Mouse (Mus musculus): ENCODE results near the gene Man1a. TPM values are rescaled to one million over a fixed set of nuclear protein-coding genes. Genes with fewer than 3 reads are reported as not detected.

Gene Man1a
- total and polyA plus RNA-seq, 2 experiments from 2014 or later, result 3.3 to 17.6 TPM

- H3K27me3 ChIP-seq (ENCODE audit: control insufficient read depth, insufficient read depth, low read length), result no peaks in the 10 kb centered on the region
- H3K4me3 ChIP-seq (ENCODE audit: low read depth, low read length), result no peak overlapping the region
- no peak for TF ChIP-seq EP300 (IDR thresholded peaks at IDR 0.05; ENCODE audit: low read depth)
- no peak for TF ChIP-seq CTCF (IDR thresholded peaks at IDR 0.05; ENCODE audit: low read depth)
- no peak overlapping the region for H3K9ac ChIP-seq (replicated peaks; ENCODE audit: low read depth, low read length)
- no peaks in the 10 kb centered on the region for H3K36me3 ChIP-seq (replicated peaks; ENCODE audit: control insufficient read depth, insufficient read depth, low read length)
- DNase-seq (ENCODE audit: low spot score) (no peak), ATAC-seq (ENCODE audit: insufficient read depth, low read depth) (no peak)
- no peaks in the 10 kb centered on the region for H3K4me1 ChIP-seq (ENCODE audit: control insufficient read depth, insufficient read depth)
- no peak overlapping the region for H3K4me2 ChIP-seq (ENCODE audit: low read depth, low read length)
- H3K9me3 ChIP-seq (replicated peaks; ENCODE audit: control insufficient read depth, low read length), result no peaks in the 10 kb centered on the region
- H3K27ac ChIP-seq (ENCODE audit: low read depth), result no peak overlapping the region
- WGBS, result 73% methylated on average over 2 of the region's 2 CpGs
These were observed 73.5 kb downstream of the Man1a start for GRCm38 (mm10) chr10:54002936-54003335.

GRCm38 (mm10) chr10:53997301-53997700 is 79.1 kb downstream of the Man1a start:
- ATAC-seq (ENCODE audit: insufficient read depth, low read depth), result no peak
- H3K4me3 ChIP-seq (ENCODE audit: low read depth, low read length), result no peak overlapping the region
- no peak for DNase-seq (ENCODE audit: low spot score)
- H3K4me2 ChIP-seq (ENCODE audit: low read depth, low read length), result no peak overlapping the region
- no peaks in the 10 kb centered on the region for H3K9me3 ChIP-seq (replicated peaks; ENCODE audit: control insufficient read depth, low read length)
- no peak for TF ChIP-seq CTCF (IDR thresholded peaks at IDR 0.05; ENCODE audit: low read depth)
- no peak for TF ChIP-seq EP300 (IDR thresholded peaks at IDR 0.05; ENCODE audit: low read depth)
- H3K27ac ChIP-seq (ENCODE audit: low read depth), result no peak overlapping the region
- no peak overlapping the region for H3K9ac ChIP-seq (replicated peaks; ENCODE audit: low read depth, low read length)
- H3K36me3 ChIP-seq (replicated peaks; ENCODE audit: control insufficient read depth, insufficient read depth, low read length), result no peaks in the 10 kb centered on the region
- WGBS, result 96% methylated on average over 13 of the region's 13 CpGs
- no peaks in the 10 kb centered on the region for H3K4me1 ChIP-seq (ENCODE audit: control insufficient read depth, insufficient read depth)
- H3K27me3 ChIP-seq (ENCODE audit: control insufficient read depth, insufficient read depth, low read length), result no peaks in the 10 kb centered on the region

GRCm38 (mm10) chr10:53996216-53996615 is 80.2 kb downstream of the Man1a start:
- Histone ChIP-seq H3K27me3 (ENCODE audit: control insufficient read depth, insufficient read depth, low read length) (no peaks in the 10 kb centered on the region), H3K4me1 (ENCODE audit: control insufficient read depth, insufficient read depth) (no peaks in the 10 kb centered on the region), H3K4me2 (ENCODE audit: low read depth, low read length) (no peak overlapping the region), H3K36me3 (replicated peaks; ENCODE audit: control insufficient read depth, insufficient read depth, low read length) (no peaks in the 10 kb centered on the region), H3K9ac (replicated peaks; ENCODE audit: low read depth, low read length) (no peak overlapping the region), H3K4me3 (ENCODE audit: low read depth, low read length) (no peak overlapping the region), H3K9me3 (replicated peaks; ENCODE audit: control insufficient read depth, low read length) (no peaks in the 10 kb centered on the region), H3K27ac (ENCODE audit: low read depth) (no peak overlapping the region)
- no peak for ATAC-seq (ENCODE audit: insufficient read depth, low read depth)
- no peak for DNase-seq (ENCODE audit: low spot score)
- no peak for TF ChIP-seq CTCF (IDR thresholded peaks at IDR 0.05; ENCODE audit: low read depth)
- no peak for TF ChIP-seq EP300 (IDR thresholded peaks at IDR 0.05; ENCODE audit: low read depth)

GRCm38 (mm10) chr10:53994591-53994990 is 81.8 kb downstream of the Man1a start:
- Histone ChIP-seq H3K36me3 (replicated peaks; ENCODE audit: control insufficient read depth, insufficient read depth, low read length) (no peaks in the 10 kb centered on the region), H3K4me2 (ENCODE audit: low read depth, low read length) (no peak overlapping the region), H3K27ac (ENCODE audit: low read depth) (no peak overlapping the region), H3K4me3 (ENCODE audit: low read depth, low read length) (no peak overlapping the region), H3K9ac (replicated peaks; ENCODE audit: low read depth, low read length) (no peak overlapping the region), H3K27me3 (ENCODE audit: control insufficient read depth, insufficient read depth, low read length) (no peaks in the 10 kb centered on the region), H3K4me1 (ENCODE audit: control insufficient read depth, insufficient read depth) (no peaks in the 10 kb centered on the region), H3K9me3 (replicated peaks; ENCODE audit: control insufficient read depth, low read length) (no peaks in the 10 kb centered on the region)
- DNase-seq (ENCODE audit: low spot score) (no peak), ATAC-seq (ENCODE audit: insufficient read depth, low read depth) (no peak)
- TF ChIP-seq EP300 (IDR thresholded peaks at IDR 0.05; ENCODE audit: low read depth) (no peak), CTCF (IDR thresholded peaks at IDR 0.05; ENCODE audit: low read depth) (no peak)
- WGBS, result 100% methylated on average over 3 of the region's 3 CpGs

GRCm38 (mm10) chr10:53990434-53990833 is 86.0 kb downstream of the Man1a start:
- H3K4me2 ChIP-seq (ENCODE audit: low read depth, low read length), result no peak overlapping the region
- TF ChIP-seq EP300 (IDR thresholded peaks at IDR 0.05; ENCODE audit: low read depth), result no peak
- 68% methylated on average over 4 of the region's 4 CpGs for WGBS
- H3K27me3 ChIP-seq (ENCODE audit: control insufficient read depth, insufficient read depth, low read length), result no peaks in the 10 kb centered on the region
- no peak for ATAC-seq (ENCODE audit: insufficient read depth, low read depth)
- H3K9me3 ChIP-seq (replicated peaks; ENCODE audit: control insufficient read depth, low read length), result no peaks in the 10 kb centered on the region
- DNase-seq (ENCODE audit: low spot score), result no peak
- no peak overlapping the region for H3K27ac ChIP-seq (ENCODE audit: low read depth)
- no peak overlapping the region for H3K9ac ChIP-seq (replicated peaks; ENCODE audit: low read depth, low read length)
- H3K36me3 ChIP-seq (replicated peaks; ENCODE audit: control insufficient read depth, insufficient read depth, low read length), result no peaks in the 10 kb centered on the region
- H3K4me3 ChIP-seq (ENCODE audit: low read depth, low read length), result no peak overlapping the region
- H3K4me1 ChIP-seq (ENCODE audit: control insufficient read depth, insufficient read depth), result no peaks in the 10 kb centered on the region

GRCm38 (mm10) chr10:53984894-53985293 is 91.5 kb downstream of the Man1a start:
- H3K9ac ChIP-seq (replicated peaks; ENCODE audit: low read depth, low read length), result no peak overlapping the region
- no peaks in the 10 kb centered on the region for H3K9me3 ChIP-seq (replicated peaks; ENCODE audit: control insufficient read depth, low read length)
- H3K27me3 ChIP-seq (ENCODE audit: control insufficient read depth, insufficient read depth, low read length), result no peaks in the 10 kb centered on the region
- no peaks in the 10 kb centered on the region for H3K4me1 ChIP-seq (ENCODE audit: control insufficient read depth, insufficient read depth)
- H3K36me3 ChIP-seq (replicated peaks; ENCODE audit: control insufficient read depth, insufficient read depth, low read length), result no peaks in the 10 kb centered on the region
- H3K4me3 ChIP-seq (ENCODE audit: low read depth, low read length), result no peak overlapping the region
- H3K27ac ChIP-seq (ENCODE audit: low read depth), result no peak overlapping the region
- no peak overlapping the region for H3K4me2 ChIP-seq (ENCODE audit: low read depth, low read length)
- no peak for TF ChIP-seq CTCF (IDR thresholded peaks at IDR 0.05; ENCODE audit: low read depth)
- WGBS, result 89% methylated on average over 5 of the region's 5 CpGs
- no peak for DNase-seq (ENCODE audit: low spot score)
- ATAC-seq (ENCODE audit: insufficient read depth, low read depth), result no peak

Data from heart, postnatal 0 days (tissue).